In genomic region chr11:102996385-102996784, GRCm38 (mm10) we compare ENCODE assay signal across 22 mouse cellular contexts. TPM values are rescaled to one million over a fixed set of nuclear protein-coding genes. Genes with fewer than 3 reads are reported as not detected.
A peak's percentile ranks its signal among the peaks of the same experiment; 100 is the strongest.
DNase-seq lines count a peak whose midpoint lies in the region; ATAC-seq lines count a peak whose summit lies in the region.
"Had no signal": no experiment of that assay in that cellular context is flagged by ENCODE, and none has a peak within 500 bp of the region (broad histone marks: within the 10 kb centered on the region; RNA-seq: fewer than 3 reads in every experiment).

No protein-coding gene starts in this region.

- peaks cover 7% of the 10 kb centered on the region for H3K4me1 ChIP-seq in embryonic facial prominence, embryonic 13.5 days
- H3K4me1 ChIP-seq in embryonic facial prominence, embryonic 10.5 days: peaks cover 41% of the 10 kb centered on the region
- peaks cover 45% of the 10 kb centered on the region for H3K4me1 ChIP-seq in heart, embryonic 11.5 days (ENCODE audit: control insufficient read depth, insufficient read depth, low read length)
- peaks cover 21% of the 10 kb centered on the region for H3K4me1 ChIP-seq in midbrain, embryonic 16.5 days (ENCODE audit: control insufficient read depth, insufficient read depth, low read length)
- peaks cover 40% of the 10 kb centered on the region for H3K4me1 ChIP-seq in forebrain, embryonic 10.5 days

- H3K27me3 ChIP-seq in embryonic facial prominence, embryonic 13.5 days: peaks cover 13% of the 10 kb centered on the region
- H3K27me3 ChIP-seq in embryonic facial prominence, embryonic 10.5 days (replicated peaks; ENCODE audit: low read depth, poor library complexity, severe bottlenecking): peaks cover 16% of the 10 kb centered on the region
- H3K27me3 ChIP-seq in heart, embryonic 11.5 days (ENCODE audit: control insufficient read depth, insufficient read depth, low read length): peaks cover 9% of the 10 kb centered on the region
- no peaks in the 10 kb centered on the region for H3K27me3 ChIP-seq in midbrain, embryonic 16.5 days (ENCODE audit: control insufficient read depth, insufficient read depth, low read depth, low read length)
- peaks cover 13% of the 10 kb centered on the region for H3K27me3 ChIP-seq in forebrain, embryonic 10.5 days (ENCODE audit: poor library complexity, severe bottlenecking)
- H3K27me3 ChIP-seq: Patski had no signal

- no peak overlapping the region for H3K27ac ChIP-seq in embryonic facial prominence, embryonic 13.5 days
- no peak overlapping the region for H3K27ac ChIP-seq in embryonic facial prominence, embryonic 10.5 days (replicated peaks)
- no peak overlapping the region for H3K27ac ChIP-seq in heart, embryonic 11.5 days (ENCODE audit: low read depth, low read length)
- no peak overlapping the region for H3K27ac ChIP-seq in midbrain, embryonic 16.5 days (ENCODE audit: low read length)
- no peak overlapping the region for H3K27ac ChIP-seq in forebrain, embryonic 10.5 days
- H3K27ac ChIP-seq: embryonic facial prominence, embryonic 12.5 days; hindbrain, embryonic 10.5 days; hindbrain, postnatal 0 days; kidney, embryonic 15.5 days; limb, embryonic 15.5 days; midbrain, embryonic 13.5 days had no signal

- no peak for ATAC-seq in embryonic facial prominence, embryonic 13.5 days (ENCODE audit: insufficient number of reproducible peaks, insufficient read depth, low FRiP score, low TSS enrichment, low read depth)
- no peak for ATAC-seq in heart, embryonic 11.5 days (replicated peaks; ENCODE audit: insufficient number of reproducible peaks, low FRiP score, low TSS enrichment)
- no peak for ATAC-seq in midbrain, embryonic 16.5 days
- ATAC-seq: forebrain, postnatal 0 days; hindbrain, postnatal 0 days; intestine, postnatal 0 days; midbrain, embryonic 13.5 days; Patski had no signal

- no peak overlapping the region for H3K4me3 ChIP-seq in embryonic facial prominence, embryonic 13.5 days
- no peak overlapping the region for H3K4me3 ChIP-seq in embryonic facial prominence, embryonic 10.5 days
- H3K4me3 ChIP-seq in heart, embryonic 11.5 days (ENCODE audit: low read depth, low read length): no peak overlapping the region
- H3K4me3 ChIP-seq in midbrain, embryonic 16.5 days (ENCODE audit: low read depth, low read length): no peak overlapping the region
- no peak overlapping the region for H3K4me3 ChIP-seq in forebrain, embryonic 10.5 days
- H3K4me3 ChIP-seq: embryonic facial prominence, embryonic 12.5 days; hindbrain, embryonic 10.5 days; kidney, embryonic 15.5 days; limb, embryonic 15.5 days; midbrain, embryonic 13.5 days had no signal

- WGBS in embryonic facial prominence, embryonic 13.5 days: 78% methylated on average over 7 of the region's 7 CpGs
- 90% methylated on average over 7 of the region's 7 CpGs for WGBS in embryonic facial prominence, embryonic 10.5 days
- WGBS in heart, embryonic 11.5 days (ENCODE audit: insufficient replicate concordance): 81% methylated on average over 7 of the region's 7 CpGs
- WGBS in midbrain, embryonic 16.5 days: 93% methylated on average over 7 of the region's 7 CpGs
- WGBS in forebrain, embryonic 10.5 days: 89% methylated on average over 7 of the region's 7 CpGs

- no peak for DNase-seq in embryonic facial prominence, embryonic 10.5 days (ENCODE audit: low spot score)
- peak; percentile 49 to 63 for DNase-seq in heart, adult 9 months (ENCODE audit: low spot score in 2 of 2)
- peak; percentile 69 for DNase-seq in 3134 (ENCODE audit: extremely low read depth, insufficient read length, low spot score)
- DNase-seq in NIH3T3 (ENCODE audit: low read depth): peak; percentile 79
- no peak for DNase-seq in forebrain, embryonic 10.5 days (ENCODE audit: extremely low spot score, low spot score)
- DNase-seq: B cell, adult 2 months; cerebellum, adult 9-10 months; forebrain, postnatal 0 days; lung, postnatal 10 days; thymus, postnatal 36 days had no signal

- H3K4me2 ChIP-seq in embryonic facial prominence, embryonic 13.5 days: no peak overlapping the region
- H3K4me2 ChIP-seq in heart, embryonic 11.5 days: no peak overlapping the region
- H3K4me2 ChIP-seq in midbrain, embryonic 16.5 days (ENCODE audit: low read length): no peak overlapping the region
- H3K4me2 ChIP-seq: embryonic facial prominence, embryonic 12.5 days; kidney, embryonic 15.5 days; limb, embryonic 15.5 days; midbrain, embryonic 13.5 days had no signal

- H3K36me3 ChIP-seq in embryonic facial prominence, embryonic 13.5 days: peaks cover 71% of the 10 kb centered on the region
- H3K36me3 ChIP-seq in embryonic facial prominence, embryonic 10.5 days (replicated peaks): peaks cover 80% of the 10 kb centered on the region
- H3K36me3 ChIP-seq in heart, embryonic 11.5 days (ENCODE audit: control insufficient read depth, insufficient read depth, low read length): peaks cover 25% of the 10 kb centered on the region
- peaks cover 37% of the 10 kb centered on the region for H3K36me3 ChIP-seq in midbrain, embryonic 16.5 days (ENCODE audit: control insufficient read depth, insufficient read depth, low read length)
- H3K36me3 ChIP-seq in forebrain, embryonic 10.5 days (replicated peaks): peaks cover 76% of the 10 kb centered on the region

- H3K9me3 ChIP-seq in embryonic facial prominence, embryonic 13.5 days: no peaks in the 10 kb centered on the region
- H3K9me3 ChIP-seq in embryonic facial prominence, embryonic 10.5 days: no peaks in the 10 kb centered on the region
- H3K9me3 ChIP-seq in heart, embryonic 11.5 days (replicated peaks; ENCODE audit: control insufficient read depth, low read length): no peaks in the 10 kb centered on the region
- H3K9me3 ChIP-seq in midbrain, embryonic 16.5 days (replicated peaks; ENCODE audit: control insufficient read depth, low read length, poor library complexity, severe bottlenecking): no peaks in the 10 kb centered on the region
- H3K9me3 ChIP-seq in forebrain, embryonic 10.5 days: no peaks in the 10 kb centered on the region
- H3K9me3 ChIP-seq: embryonic facial prominence, embryonic 12.5 days; hindbrain, embryonic 10.5 days; kidney, embryonic 15.5 days; limb, embryonic 15.5 days; midbrain, embryonic 13.5 days had no signal

- 0 out of 2 replicates have a peak overlapping the region, but pooled peaks have one; percentile 21 for H3K9ac ChIP-seq in embryonic facial prominence, embryonic 13.5 days
- H3K9ac ChIP-seq in heart, embryonic 11.5 days (ENCODE audit: low read depth, low read length): no peak overlapping the region
- H3K9ac ChIP-seq in midbrain, embryonic 16.5 days (ENCODE audit: low read depth, low read length): no peak overlapping the region
- H3K9ac ChIP-seq: embryonic facial prominence, embryonic 12.5 days; forebrain, postnatal 0 days; kidney, embryonic 15.5 days; limb, embryonic 15.5 days; midbrain, embryonic 13.5 days had no signal

RNA-seq across cellular contexts. Expression of gene Nmt1, which starts 31.6 kb away (rescaled TPM):
- polyA plus RNA-seq in embryonic facial prominence, embryonic 13.5 days (2015; fragmentation: Nextera tagmentation; extraction: Ambion mirVana): 67.8 and 68.5 TPM in 2 replicates
- polyA plus RNA-seq in embryonic facial prominence, embryonic 10.5 days (2016; fragmentation: Nextera tagmentation; extraction: Ambion mirVana): 63.2 and 66.0 TPM in 2 replicates
- polyA plus RNA-seq in heart, embryonic 11.5 days (2014; fragmentation: Nextera tagmentation; extraction: Ambion mirVana): 49.4 and 53.4 TPM in 2 replicates
- 25.5 and 26.8 TPM in 2 replicates for polyA plus RNA-seq in midbrain, embryonic 16.5 days (2015; fragmentation: Nextera tagmentation; extraction: Ambion mirVana)
- polyA plus RNA-seq in forebrain, embryonic 10.5 days (2016; fragmentation: Nextera tagmentation; extraction: Ambion mirVana): 62.4 and 66.0 TPM in 2 replicates

RNA-seq across cellular contexts. Expression of gene Dcakd, which starts 31.7 kb away (rescaled TPM):
- 189 and 192 TPM in 2 replicates for polyA plus RNA-seq in embryonic facial prominence, embryonic 13.5 days (2015; fragmentation: Nextera tagmentation; extraction: Ambion mirVana)
- polyA plus RNA-seq in embryonic facial prominence, embryonic 10.5 days (2016; fragmentation: Nextera tagmentation; extraction: Ambion mirVana): 304 and 308 TPM in 2 replicates
- 135 and 141 TPM in 2 replicates for polyA plus RNA-seq in heart, embryonic 11.5 days (2014; fragmentation: Nextera tagmentation; extraction: Ambion mirVana)
- polyA plus RNA-seq in midbrain, embryonic 16.5 days (2015; fragmentation: Nextera tagmentation; extraction: Ambion mirVana): 157 and 174 TPM in 2 replicates
- polyA plus RNA-seq in forebrain, embryonic 10.5 days (2016; fragmentation: Nextera tagmentation; extraction: Ambion mirVana): 261 and 275 TPM in 2 replicates

RNA-seq across cellular contexts. Expression of gene C1ql1, which starts 49.9 kb away (rescaled TPM):
- polyA plus RNA-seq in embryonic facial prominence, embryonic 13.5 days (2015; fragmentation: Nextera tagmentation; extraction: Ambion mirVana): 3.4 TPM in 2 replicates
- 1.5 and 2.7 TPM in 2 replicates for polyA plus RNA-seq in embryonic facial prominence, embryonic 10.5 days (2016; fragmentation: Nextera tagmentation; extraction: Ambion mirVana)
- polyA plus RNA-seq in heart, embryonic 11.5 days (2014; fragmentation: Nextera tagmentation; extraction: Ambion mirVana): 0.76 and 1.0 TPM in 2 replicates
- polyA plus RNA-seq in midbrain, embryonic 16.5 days (2015; fragmentation: Nextera tagmentation; extraction: Ambion mirVana): 6.0 and 7.9 TPM in 2 replicates
- polyA plus RNA-seq in forebrain, embryonic 10.5 days (2016; fragmentation: Nextera tagmentation; extraction: Ambion mirVana): 2.6 and 2.8 TPM in 2 replicates
- polyA plus RNA-seq: spleen, adult 2 months had no signal

Comparison
In these comparisons a context has a peak if more than half of its experiments do, and no peak if none do; other contexts are left out.
1. DNase-seq: peak in heart, adult 9 months (2 of 2), 3134 (single experiment) and NIH3T3 (single experiment); none in embryonic facial prominence, embryonic 10.5 days (single experiment) and forebrain, embryonic 10.5 days (single experiment).